Mouse (Mus musculus) testis, adult 2 months (tissue): ENCODE results near the gene Foxp1. TPM values are rescaled to one million over a fixed set of nuclear protein-coding genes. Genes with fewer than 3 reads are reported as not detected.
A peak's percentile ranks its signal among the peaks of the same experiment; 100 is the strongest.

Experiments
- H3K27ac ChIP-seq: fragments of 200-500 bp; 2 replicates; pipeline ENCODE4 v1.5.1; 2012; ENCODE audit warnings: low read depth, low read length; ENCODE audit not compliant: control insufficient read depth, insufficient read depth
- H3K27me3 ChIP-seq: fragments of 200-500 bp; 2 replicates; pipeline ENCODE4 v1.6.1; 2012; ENCODE audit warnings: mild to moderate bottlenecking, low read length, moderate library complexity; ENCODE audit not compliant: control insufficient read depth, insufficient read depth
- H3K36me3 ChIP-seq: fragments of 200-500 bp; 2 replicates; pipeline ENCODE4 v1.6.1; 2012; ENCODE audit warnings: mild to moderate bottlenecking, low read length; ENCODE audit not compliant: control insufficient read depth, insufficient read depth
- H3K4me1 ChIP-seq: fragments of 200-500 bp; 2 replicates; pipeline ENCODE4 v1.6.1; 2012; ENCODE audit warnings: low read length; ENCODE audit not compliant: control insufficient read depth, insufficient read depth
- H3K4me3 ChIP-seq: fragments of 200-500 bp; 2 replicates; pipeline ENCODE4 v1.5.1; 2012; ENCODE audit warnings: low read depth, mild to moderate bottlenecking, low read length, moderate library complexity, mixed read lengths; ENCODE audit not compliant: control insufficient read depth
- CTCF ChIP-seq: fragments of 200-500 bp; IDR thresholded peaks from 2 replicates; pipeline ENCODE4 v1.5.1; 2012; ENCODE audit warnings: low read depth, mild to moderate bottlenecking, inconsistent platforms, low read length, moderate library complexity; ENCODE audit not compliant: control insufficient read depth, insufficient read depth, insufficient replicate concordance
- POLR2A ChIP-seq: fragments of 200-500 bp; IDR thresholded peaks from 2 replicates; pipeline ENCODE4 v1.6.1; 2012; ENCODE audit warnings: low read depth, mild to moderate bottlenecking, inconsistent platforms, low read length, moderate library complexity; ENCODE audit not compliant: control insufficient read depth
- polyA plus RNA-seq: library from polyadenylated mRNA; depleted of rRNA; stranded (reverse); fragments of >200 nt; gene quantifications from 2 replicates; pipeline ENCODE4 v1.2.3, GENCODE M21; 2012

The Foxp1 gene
- polyA plus RNA-seq, 1 experiment: 34.8 TPM

- Histone ChIP-seq H3K27ac (0 out of 2 replicates have a peak overlapping the region, but pooled peaks have one; percentile 8), H3K4me1 (peaks cover 3% of the 10 kb centered on the region; the same call in 1 of the 2 replicates), H3K4me3 (no peak overlapping the region), H3K36me3 (no peaks in the 10 kb centered on the region), H3K27me3 (no peaks in the 10 kb centered on the region)
- TF ChIP-seq CTCF: no peak
- TF ChIP-seq POLR2A: no peak
Measured at GRCm38 (mm10) chr6:99435140-99435539, 87.4 kb downstream of the Foxp1 start.

GRCm38 (mm10) chr6:99433006-99433405 is 89.5 kb downstream of the Foxp1 start:
- no peak overlapping the region for H3K27ac ChIP-seq
- no peak overlapping the region for H3K4me3 ChIP-seq
- H3K4me1 ChIP-seq: no peaks in the 10 kb centered on the region
- H3K27me3 ChIP-seq: no peaks in the 10 kb centered on the region
- no peak for TF ChIP-seq CTCF
- no peak for TF ChIP-seq POLR2A
- H3K36me3 ChIP-seq: no peaks in the 10 kb centered on the region

- Histone ChIP-seq H3K27ac (no peak overlapping the region), H3K4me3 (no peak overlapping the region), H3K36me3 (no peaks in the 10 kb centered on the region), H3K27me3 (no peaks in the 10 kb centered on the region), H3K4me1 (no peaks in the 10 kb centered on the region)
- TF ChIP-seq POLR2A (no peak), CTCF (no peak)
Measured at GRCm38 (mm10) chr6:99431941-99432340, 90.6 kb downstream of the Foxp1 start.

GRCm38 (mm10) chr6:99430560-99430959 is 92.0 kb downstream of the Foxp1 start:
- no peaks in the 10 kb centered on the region for H3K27me3 ChIP-seq
- no peak overlapping the region for H3K4me3 ChIP-seq
- TF ChIP-seq CTCF: no peak
- no peak for TF ChIP-seq POLR2A
- no peak overlapping the region for H3K27ac ChIP-seq
- H3K4me1 ChIP-seq: no peaks in the 10 kb centered on the region
- H3K36me3 ChIP-seq: no peaks in the 10 kb centered on the region

GRCm38 (mm10) chr6:99429378-99430131 is 93.0 kb downstream of the Foxp1 start:
- TF ChIP-seq POLR2A: no peak
- TF ChIP-seq CTCF: no peak
- H3K4me1 ChIP-seq: no peaks in the 10 kb centered on the region
- no peaks in the 10 kb centered on the region for H3K27me3 ChIP-seq
- no peaks in the 10 kb centered on the region for H3K36me3 ChIP-seq
- H3K27ac ChIP-seq: no peak overlapping the region
- H3K4me3 ChIP-seq: no peak overlapping the region

- H3K4me1 ChIP-seq: no peaks in the 10 kb centered on the region
- H3K27ac ChIP-seq: no peak overlapping the region
- no peaks in the 10 kb centered on the region for H3K27me3 ChIP-seq
- no peaks in the 10 kb centered on the region for H3K36me3 ChIP-seq
- H3K4me3 ChIP-seq: no peak overlapping the region
- TF ChIP-seq POLR2A (no peak), CTCF (no peak)
Measured at GRCm38 (mm10) chr6:99428961-99429360, 93.6 kb downstream of the Foxp1 start.

- Histone ChIP-seq H3K27ac (no peak overlapping the region), H3K4me3 (no peak overlapping the region), H3K36me3 (no peaks in the 10 kb centered on the region), H3K27me3 (no peaks in the 10 kb centered on the region), H3K4me1 (no peaks in the 10 kb centered on the region)
- TF ChIP-seq POLR2A: no peak
- TF ChIP-seq CTCF: no peak
Measured at GRCm38 (mm10) chr6:99427301-99427700, 95.2 kb downstream of the Foxp1 start.

GRCm38 (mm10) chr6:99425044-99425443 is 97.5 kb downstream of the Foxp1 start:
- H3K36me3 ChIP-seq: no peaks in the 10 kb centered on the region
- H3K27ac ChIP-seq: no peak overlapping the region
- TF ChIP-seq POLR2A: no peak
- TF ChIP-seq CTCF: no peak
- no peak overlapping the region for H3K4me3 ChIP-seq
- no peaks in the 10 kb centered on the region for H3K4me1 ChIP-seq
- no peaks in the 10 kb centered on the region for H3K27me3 ChIP-seq
